17 mouse cellular contexts compared by ENCODE assay signal in the genomic region with DNA sequence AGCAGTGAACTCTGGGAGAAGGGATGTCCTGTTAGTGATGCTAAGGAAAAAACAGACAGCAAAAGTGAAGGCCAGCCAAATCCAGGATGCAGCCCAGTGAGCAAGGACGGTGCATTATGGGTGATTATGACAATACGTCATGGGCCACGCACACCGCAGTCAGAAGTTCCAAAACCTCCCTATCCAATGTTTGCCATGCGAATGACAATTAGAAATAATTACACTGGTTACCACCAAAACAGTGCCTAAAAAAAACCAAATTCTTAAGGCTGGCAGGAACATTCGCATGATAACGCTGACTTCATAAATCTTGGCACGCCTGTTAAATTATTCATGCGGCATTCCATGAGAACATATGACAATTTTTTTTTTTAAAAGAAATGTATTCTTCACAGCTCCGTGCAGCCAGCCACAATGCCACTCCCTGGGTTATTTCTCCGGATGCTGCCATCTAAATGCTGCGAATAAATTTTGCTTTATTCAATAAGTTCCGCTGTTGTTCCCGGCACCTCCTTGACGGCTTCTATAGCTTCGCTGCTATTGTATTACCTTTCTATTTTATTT.
A peak's percentile ranks its signal among the peaks of the same experiment; 100 is the strongest.
DNase-seq lines count a peak whose midpoint lies in the region; ATAC-seq and TF ChIP-seq lines count a peak whose summit lies in the region.
"Had no signal": no experiment of that assay in that cellular context is flagged by ENCODE, and none has a peak within 500 bp of the region (broad histone marks: within the 10 kb centered on the region; RNA-seq: fewer than 3 reads in every experiment).

No protein-coding gene starts in this region.

- H3K9me3 ChIP-seq in hindbrain, embryonic 15.5 days = no peaks in the 10 kb centered on the region
- no peaks in the 10 kb centered on the region for H3K9me3 ChIP-seq in hindbrain, embryonic 12.5 days (replicated peaks)
- no peaks in the 10 kb centered on the region for H3K9me3 ChIP-seq in midbrain, embryonic 15.5 days
- H3K9me3 ChIP-seq: embryonic facial prominence, embryonic 15.5 days had no signal

- no peaks in the 10 kb centered on the region for H3K4me1 ChIP-seq in cerebellum, adult 2 months (ENCODE audit: control insufficient read depth, insufficient read depth, low read length)
- peaks cover 11% of the 10 kb centered on the region; the same call in 1 of the 2 replicates for H3K4me1 ChIP-seq in hindbrain, embryonic 15.5 days (replicated peaks)
- 0 out of 2 replicates have a peak, but pooled peaks cover 4% of the 10 kb centered on the region for H3K4me1 ChIP-seq in hindbrain, embryonic 12.5 days
- peaks cover 5% of the 10 kb centered on the region; the same call in 1 of the 2 replicates for H3K4me1 ChIP-seq in midbrain, embryonic 15.5 days
- H3K4me1 ChIP-seq: embryonic facial prominence, embryonic 15.5 days had no signal

- 0 out of 2 replicates have a peak overlapping the region, but pooled peaks have one; percentile 10 for H3K9ac ChIP-seq in hindbrain, embryonic 15.5 days
- H3K9ac ChIP-seq in hindbrain, embryonic 12.5 days = no peak overlapping the region
- H3K9ac ChIP-seq in midbrain, embryonic 15.5 days = no peak overlapping the region
- H3K9ac ChIP-seq: embryonic facial prominence, embryonic 15.5 days had no signal

- H3K27me3 ChIP-seq in cerebellum, adult 2 months (ENCODE audit: control insufficient read depth, insufficient read depth, low read length) = no peaks in the 10 kb centered on the region
- 0 out of 2 replicates have a peak, but pooled peaks cover 2% of the 10 kb centered on the region for H3K27me3 ChIP-seq in hindbrain, embryonic 15.5 days
- no peaks in the 10 kb centered on the region for H3K27me3 ChIP-seq in hindbrain, embryonic 12.5 days
- no peaks in the 10 kb centered on the region for H3K27me3 ChIP-seq in midbrain, embryonic 15.5 days (replicated peaks)
- H3K27me3 ChIP-seq: CH12.LX had no signal

- H3K4me2 ChIP-seq in hindbrain, embryonic 15.5 days = peak overlapping the region; percentile 48
- H3K4me2 ChIP-seq in hindbrain, embryonic 12.5 days (replicated peaks) = no peak overlapping the region
- peak overlapping the region; percentile 36 for H3K4me2 ChIP-seq in midbrain, embryonic 15.5 days
- H3K4me2 ChIP-seq: embryonic facial prominence, embryonic 15.5 days had no signal

- TF ChIP-seq POLR2A in cerebellum, adult 2 months (IDR thresholded peaks at IDR 0.05; ENCODE audit: borderline replicate concordance, insufficient read depth, low read length) = no peak

- no peak overlapping the region for H3K27ac ChIP-seq in cerebellum, adult 2 months (ENCODE audit: insufficient read depth, low read length)
- H3K27ac ChIP-seq in hindbrain, embryonic 15.5 days (replicated peaks) = no peak overlapping the region
- no peak overlapping the region for H3K27ac ChIP-seq in hindbrain, embryonic 12.5 days
- no peak overlapping the region for H3K27ac ChIP-seq in midbrain, embryonic 15.5 days
- H3K27ac ChIP-seq: embryonic facial prominence, embryonic 15.5 days had no signal

- no peaks in the 10 kb centered on the region for H3K36me3 ChIP-seq in hindbrain, embryonic 15.5 days
- no peaks in the 10 kb centered on the region for H3K36me3 ChIP-seq in hindbrain, embryonic 12.5 days
- no peaks in the 10 kb centered on the region for H3K36me3 ChIP-seq in midbrain, embryonic 15.5 days (replicated peaks)
- H3K36me3 ChIP-seq: embryonic facial prominence, embryonic 15.5 days had no signal

- TF ChIP-seq CTCF in cerebellum, adult 2 months (IDR thresholded peaks at IDR 0.05; ENCODE audit: borderline replicate concordance, insufficient read depth, low read depth, low read length) = no peak

- ATAC-seq in hindbrain, embryonic 15.5 days (ENCODE audit: low FRiP score, low read depth) = no peak; the same call in 1 of the 2 replicates
- ATAC-seq in hindbrain, embryonic 12.5 days (ENCODE audit: low FRiP score) = no peak
- ATAC-seq in midbrain, embryonic 15.5 days (replicated peaks) = no peak
- no peak for ATAC-seq in megakaryocyte progenitor cell, adult 5-6 weeks (replicated peaks; ENCODE audit: poor library complexity)

- DNase-seq in cerebellum, postnatal 14 days = peak; percentile 5 to 6
- no peak for DNase-seq in cerebellum, adult 2 months
- DNase-seq in brain, adult 2 months (ENCODE audit: low read depth, low spot score) = peak; percentile 23
- no peak for DNase-seq in yolk sac, embryonic 10.5 days (ENCODE audit: low spot score)
- DNase-seq: cerebellum, adult 8-10 months; embryo, embryonic 11 days; gastrocnemius, postnatal 10 days; kidney, adult 9 months; kidney, postnatal 4 days; liver; thymus, postnatal 36 days had no signal

- no peak overlapping the region for H3K4me3 ChIP-seq in cerebellum, adult 2 months (replicated peaks; ENCODE audit: insufficient read depth, low read depth, low read length)
- peak overlapping the region; percentile 17; the same call in 1 of the 2 replicates for H3K4me3 ChIP-seq in hindbrain, embryonic 15.5 days
- H3K4me3 ChIP-seq in hindbrain, embryonic 12.5 days = no peak overlapping the region
- H3K4me3 ChIP-seq in midbrain, embryonic 15.5 days = peak overlapping the region; percentile 10
- H3K4me3 ChIP-seq: embryonic facial prominence, embryonic 15.5 days had no signal

- 13% methylated on average over 16 of the region's 16 CpGs for WGBS in cerebellum, adult 2 months
- WGBS in hindbrain, embryonic 15.5 days = 56% methylated on average over 16 of the region's 16 CpGs
- WGBS in hindbrain, embryonic 12.5 days = 65% methylated on average over 16 of the region's 16 CpGs
- 62% methylated on average over 16 of the region's 16 CpGs for WGBS in midbrain, embryonic 15.5 days

Comparison
In these comparisons a context has a peak if more than half of its experiments do, and no peak if none do; other contexts are left out.
1. DNase-seq: peak in cerebellum, postnatal 14 days (2 of 2) and brain, adult 2 months (single experiment); none in cerebellum, adult 2 months (0 of 2) and yolk sac, embryonic 10.5 days (single experiment).
2. H3K4me3 ChIP-seq: peak in hindbrain, embryonic 15.5 days (single experiment) and midbrain, embryonic 15.5 days (single experiment); none in cerebellum, adult 2 months (single experiment) and hindbrain, embryonic 12.5 days (single experiment).